Mouse (Mus musculus) T-helper 1 cell (primary cell): ENCODE measurements at regions not wholly inside any gene's neighbourhood (a gene's known extent, or its start where the extent isn't known, plus 50 kb on each side); places are given as distances from the start of the nearest gene placed in this dataset.

ENCODE experiments used
- in situ Hi-C: fragments of 300-600 bp; cut with MboI, MseI; formaldehyde crosslinking; loops from one replicate; pipeline ENCODE4 v1.15.1; 2025; ENCODE audit warnings: high pct_unique_total_duplicates

GRCm38 (mm10) chr2:128217784-128218467, 92.1 kb downstream of the Bcl2l11 start:
- in situ Hi-C loops = no loop called here

DNA sequence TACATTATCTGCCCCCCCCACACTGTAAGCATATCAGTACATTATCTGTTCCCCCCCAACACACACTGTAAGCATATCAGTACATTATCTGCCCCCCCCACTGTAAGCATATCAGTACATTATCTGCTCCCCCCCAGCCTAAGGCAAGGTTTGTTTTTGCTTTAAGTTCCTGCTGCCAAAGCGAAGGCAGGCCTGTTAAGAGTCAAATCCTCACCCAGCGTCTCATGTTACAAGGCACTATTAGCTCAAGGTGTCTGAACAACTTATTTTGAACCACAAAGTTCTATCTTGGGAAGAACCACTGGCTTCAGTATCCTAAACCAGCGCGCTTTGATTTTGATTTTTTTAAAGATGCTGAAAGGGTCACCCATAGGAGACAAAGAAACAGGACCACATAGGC, 93.1 kb downstream of the Bcl2l11 start:
- in situ Hi-C loops = no loop called here

- in situ Hi-C loops = no loop called here
These were observed 95.2 kb downstream of the Bcl2l11 start for GRCm38 (mm10) chr2:128221055-128221454.

GRCm38 (mm10) chr2:128221657-128222056, 95.8 kb downstream of the Bcl2l11 start:
- in situ Hi-C loops = no loop called here

GRCm38 (mm10) chr2:128226465-128227047, 100.7 kb downstream of the Bcl2l11 start:
- in situ Hi-C loops = no loop called here

GRCm38 (mm10) chr2:128229730-128230129, 103.9 kb downstream of the Bcl2l11 start:
- in situ Hi-C loops = no loop called here

GRCm38 (mm10) chr2:128230921-128231320, 105.1 kb downstream of the Bcl2l11 start:
- in situ Hi-C loops = no loop called here

- in situ Hi-C loops = no loop called here
These were observed 105.5 kb downstream of the Bcl2l11 start for GRCm38 (mm10) chr2:128231338-128231737.

GRCm38 (mm10) chr2:128232027-128232426, 106.2 kb downstream of the Bcl2l11 start:
- in situ Hi-C loops = no loop called here

DNA sequence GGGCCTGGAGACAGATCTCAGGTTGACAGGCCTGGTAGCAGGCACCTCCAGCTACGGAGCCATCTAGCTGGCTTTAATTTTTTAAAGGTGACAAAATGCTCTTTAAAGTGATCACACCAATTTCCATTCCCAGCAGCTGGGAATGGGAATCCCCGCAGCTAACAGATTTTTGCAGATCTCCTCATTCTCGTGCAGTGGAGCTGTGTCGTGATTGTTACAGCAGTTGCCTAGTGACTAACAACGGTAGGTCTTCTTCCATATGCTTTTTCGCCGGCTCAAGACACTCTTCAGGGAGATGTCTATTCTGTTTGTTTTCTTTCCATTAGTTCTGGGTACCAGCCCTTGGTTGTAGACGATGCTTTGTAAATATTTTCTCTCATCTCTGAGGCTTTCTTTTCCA, 109.3 kb downstream of the Bcl2l11 start:
- in situ Hi-C loops = no loop called here

GRCm38 (mm10) chr2:128239451-128239850, 113.6 kb downstream of the Bcl2l11 start:
- in situ Hi-C loops = no loop called here

DNA sequence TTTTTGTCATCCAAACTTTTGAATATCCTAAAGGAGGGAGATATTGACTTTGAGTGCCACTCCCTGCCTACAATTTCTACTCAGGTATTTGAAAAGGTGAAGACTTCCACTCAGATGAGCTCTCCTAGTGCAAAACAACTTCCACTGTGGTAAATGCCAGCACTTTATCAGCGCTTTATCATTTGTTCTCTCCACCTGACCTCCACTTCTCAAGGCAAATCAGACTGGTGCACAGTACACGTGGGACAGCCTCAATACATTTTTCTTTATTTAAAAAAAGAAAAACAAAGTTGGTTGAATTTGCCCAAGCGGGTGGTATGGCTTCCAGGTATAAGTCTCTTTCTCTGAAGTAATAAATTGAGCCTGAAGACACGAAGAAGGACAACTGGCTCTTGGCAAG, 114.2 kb downstream of the Bcl2l11 start:
- in situ Hi-C loops = no loop called here

GRCm38 (mm10) chr2:128240536-128241279, 114.9 kb downstream of the Bcl2l11 start:
- in situ Hi-C loops = no loop called here

GRCm38 (mm10) chr2:128241280-128241665, 115.4 kb downstream of the Bcl2l11 start:
- in situ Hi-C loops = no loop called here

DNA sequence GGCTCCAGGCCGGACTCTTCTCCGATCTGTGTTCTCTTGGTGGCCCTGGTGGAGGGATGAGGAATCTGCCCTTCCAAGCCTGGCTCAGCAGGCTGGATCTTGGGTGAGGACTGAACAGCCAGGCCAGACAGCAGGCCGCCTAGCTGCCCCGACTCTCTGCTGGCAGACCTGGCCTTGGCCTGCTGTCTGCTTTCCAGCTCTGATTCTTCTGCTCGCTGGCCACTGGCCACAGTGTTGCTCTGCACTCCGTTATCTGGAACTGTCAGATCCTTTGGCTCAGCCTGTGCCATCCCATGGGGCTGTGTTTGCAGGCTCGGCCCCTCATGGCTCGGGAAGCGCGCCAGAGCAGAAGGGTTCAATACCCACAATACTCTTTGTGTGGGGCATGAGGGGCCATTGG, 119.7 kb downstream of the Bcl2l11 start:
- in situ Hi-C loops = no loop called here

GRCm38 (mm10) chr2:128247967-128248366, 122.1 kb downstream of the Bcl2l11 start:
- in situ Hi-C loops = no loop called here

- in situ Hi-C loops = no loop called here
These were observed 123.3 kb downstream of the Bcl2l11 start for GRCm38 (mm10) chr2:128249188-128249587.

GRCm38 (mm10) chr2:128249607-128250006, 123.8 kb downstream of the Bcl2l11 start:
- in situ Hi-C loops = no loop called here

DNA sequence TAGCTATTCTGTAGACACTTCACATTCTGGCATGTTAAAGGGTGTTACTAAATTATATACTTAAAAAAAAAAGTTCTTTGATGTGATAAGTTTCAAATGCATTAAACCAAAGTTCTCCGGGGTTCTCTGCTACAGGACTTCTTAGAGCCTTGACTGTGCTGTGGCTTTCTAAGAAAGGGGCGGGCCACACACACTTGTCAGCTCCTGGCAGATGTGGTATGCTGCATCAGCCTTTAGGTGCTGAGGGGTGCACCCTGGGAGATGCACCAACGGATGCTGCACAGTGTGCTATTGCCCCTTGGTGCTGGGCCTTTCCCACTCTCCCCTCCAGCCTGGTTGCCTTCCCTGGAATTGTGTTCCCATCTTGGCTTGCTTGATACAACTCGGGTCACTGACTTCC, 125.0 kb downstream of the Bcl2l11 start:
- in situ Hi-C loops = no loop called here

DNA sequence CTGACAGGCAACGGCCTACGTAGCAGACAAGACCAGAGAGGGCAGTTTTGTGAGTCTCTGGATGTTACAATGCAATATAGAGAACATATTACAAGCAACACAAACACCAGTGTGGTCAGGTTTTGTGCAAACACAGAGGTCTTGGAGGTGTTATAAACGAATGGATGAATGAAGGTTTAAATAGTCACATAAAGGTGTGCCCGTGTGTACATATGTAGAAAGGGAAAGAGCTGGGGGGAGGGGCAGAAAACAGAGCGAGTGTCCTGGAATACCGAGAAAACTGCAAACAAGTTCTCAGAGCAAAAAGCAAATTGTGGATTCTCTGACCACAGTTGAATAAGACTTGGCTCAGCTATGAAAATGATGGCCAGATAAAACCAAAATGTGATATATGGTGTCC, 130.8 kb downstream of the Bcl2l11 start:
- in situ Hi-C loops = no loop called here

DNA sequence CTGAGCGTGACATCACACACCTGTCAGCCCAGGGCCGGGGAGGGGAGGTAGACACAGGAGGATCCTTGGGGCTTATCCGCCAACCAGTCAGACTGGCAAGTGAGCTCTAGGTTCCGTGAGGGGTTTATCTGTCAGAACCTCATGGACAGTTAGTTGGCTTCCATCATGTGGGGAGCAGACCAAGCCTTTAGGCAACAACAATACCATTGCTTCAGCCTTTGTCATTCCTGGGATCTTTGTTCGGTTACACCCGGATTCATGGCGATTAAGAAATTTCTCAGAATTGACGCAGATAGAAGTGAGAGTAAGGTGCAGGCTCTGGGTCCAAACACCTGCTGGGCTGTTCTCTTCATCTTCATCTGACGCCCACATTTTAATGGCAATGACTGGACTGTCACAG, 131.4 kb downstream of the Bcl2l11 start:
- in situ Hi-C loops = no loop called here

DNA sequence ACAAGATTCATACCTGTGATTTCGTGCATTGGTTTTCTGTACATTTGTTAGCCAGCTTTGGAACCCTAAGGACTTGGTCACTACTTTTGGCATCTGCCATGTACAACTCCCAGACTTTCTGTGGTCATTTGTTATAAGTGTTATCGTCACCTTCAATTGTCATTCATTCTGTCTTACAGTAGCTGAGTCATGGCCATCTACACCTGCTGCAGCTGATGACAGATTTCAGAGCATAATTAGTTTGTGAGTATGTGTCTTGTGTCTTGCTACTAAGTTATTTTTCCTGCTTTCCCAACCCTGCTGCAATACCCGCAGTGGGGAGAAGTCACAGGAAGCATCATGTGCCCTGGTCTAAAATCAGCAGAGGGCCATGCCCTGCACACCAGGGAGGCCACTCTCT, 138.0 kb downstream of the Bcl2l11 start:
- in situ Hi-C loops = no loop called here
